Mouse (Mus musculus) brain, embryonic 14.5 days (tissue): ENCODE results near the gene Cnot4. TPM values are rescaled to one million over a fixed set of nuclear protein-coding genes. Genes with fewer than 3 reads are reported as not detected.

ENCODE experiments used
- DNase-seq: peaks from one replicate; pipeline ENCODE4 v3.0.0-alpha.2; 2011; ENCODE audit warnings: low read depth
- CTCF ChIP-seq: fragments of 200-500 bp; IDR thresholded peaks from 2 replicates; pipeline ENCODE4 v1.5.1; 2012; ENCODE audit warnings: inconsistent platforms, mild to moderate bottlenecking, moderate library complexity, borderline replicate concordance; ENCODE audit not compliant: insufficient read depth, insufficient read length; ENCODE audit errors: extremely low read depth
- POLR2A ChIP-seq: fragments of 200-500 bp; IDR thresholded peaks from 2 replicates; pipeline ENCODE4 v1.6.1; 2012; ENCODE audit warnings: mild to moderate bottlenecking, inconsistent platforms, borderline replicate concordance; ENCODE audit not compliant: poor library complexity, insufficient read depth, insufficient read length, severe bottlenecking; ENCODE audit errors: extremely low read depth
- polyA plus RNA-seq: library from polyadenylated mRNA; depleted of rRNA; stranded (reverse); fragments of >200 nt; gene quantifications from 2 replicates; pipeline ENCODE4 v1.2.3, GENCODE M21; 2012

The Cnot4 gene
- polyA plus RNA-seq, 1 experiment, result 26.3 TPM

GRCm38 (mm10) chr6:35133246-35133578 lies 312 bp downstream of the Cnot4 start:
- no peak for DNase-seq
- TF ChIP-seq CTCF, result no peak
- TF ChIP-seq POLR2A, result no peak

DNA sequence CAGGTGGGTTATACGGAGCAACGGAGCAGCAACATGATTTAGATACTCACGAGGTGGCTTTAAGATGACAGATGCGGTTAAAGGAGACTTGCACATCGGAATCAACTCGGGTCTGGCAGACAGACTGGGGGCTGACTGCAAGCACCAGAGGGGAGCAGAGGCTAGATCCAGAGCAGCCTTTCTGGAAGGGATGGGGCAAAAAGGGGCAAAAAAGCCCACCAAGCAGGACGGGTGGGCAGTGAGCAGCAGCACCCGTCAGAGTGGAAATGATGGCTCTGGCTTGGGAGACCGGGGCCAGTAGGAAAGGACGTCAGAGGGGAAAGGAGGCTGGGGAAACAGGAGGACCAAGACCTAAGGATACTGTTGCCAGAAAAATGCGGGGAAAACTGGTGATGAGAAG lies 718 bp downstream of the Cnot4 start:
- DNase-seq, result no peak
- no peak for TF ChIP-seq CTCF
- no peak for TF ChIP-seq POLR2A

DNA sequence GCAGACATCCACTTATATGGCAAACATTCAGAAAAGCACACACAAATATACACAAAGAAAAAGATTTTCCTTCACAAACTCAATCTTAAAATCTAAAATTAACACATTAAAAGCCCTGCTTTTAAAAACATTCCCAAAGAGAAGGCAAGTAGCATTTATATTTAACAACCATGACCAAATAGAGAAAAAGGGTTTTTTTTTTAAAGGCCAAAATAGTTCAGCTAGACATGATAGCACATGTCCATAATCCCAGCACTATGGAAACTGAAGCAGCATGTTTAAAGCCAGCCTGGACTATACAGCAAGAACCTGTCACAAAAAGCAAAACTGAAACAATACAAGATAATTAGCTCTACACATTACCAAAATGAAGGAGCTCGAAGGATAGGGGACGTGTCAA lies 11.0 kb downstream of the Cnot4 start:
- no peak for DNase-seq
- TF ChIP-seq POLR2A, result no peak
- no peak for TF ChIP-seq CTCF

GRCm38 (mm10) chr6:35121925-35122324 lies 11.6 kb downstream of the Cnot4 start:
- DNase-seq, result no peak
- TF ChIP-seq POLR2A (no peak), CTCF (no peak)

DNA sequence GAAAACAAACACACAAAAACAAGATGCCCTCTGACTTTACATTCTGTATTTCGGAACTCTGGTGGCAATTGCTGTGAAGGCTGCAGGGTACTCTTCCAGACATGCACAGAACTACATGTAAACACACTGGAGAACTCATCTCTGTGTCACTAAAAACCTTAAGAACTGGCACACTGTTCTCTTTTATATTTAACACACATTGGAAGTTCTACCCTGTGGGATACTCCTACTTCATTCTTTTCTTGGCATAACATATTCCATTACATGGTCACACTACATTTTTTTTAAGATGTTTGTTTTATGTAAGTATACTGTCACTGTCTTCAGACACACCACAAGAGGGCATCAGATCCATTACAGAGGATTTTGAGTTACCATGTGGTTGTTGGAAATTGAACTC lies 31.1 kb downstream of the Cnot4 start:
- DNase-seq, result no peak
- no peak for TF ChIP-seq CTCF
- no peak for TF ChIP-seq POLR2A

DNA sequence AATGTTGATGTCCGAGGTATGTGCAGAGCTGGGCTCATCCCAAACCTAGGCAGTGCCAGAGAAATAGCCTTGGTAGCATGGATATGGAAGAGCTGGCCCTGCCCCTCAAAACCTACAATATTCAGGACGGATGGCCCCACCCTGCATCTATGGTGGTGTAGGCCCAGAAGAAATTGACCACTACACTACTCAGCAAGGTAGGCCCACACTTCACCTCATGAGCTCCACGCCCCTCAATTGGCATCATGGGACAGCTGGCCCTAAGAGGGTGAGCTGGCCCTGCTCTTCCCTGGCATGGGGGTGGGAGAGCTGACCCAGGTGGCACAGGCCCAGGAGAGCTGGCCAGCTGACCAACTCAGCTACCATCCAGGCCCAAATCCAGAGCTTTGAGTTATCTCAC lies 48.6 kb downstream of the Cnot4 start:
- no peak for TF ChIP-seq CTCF
- TF ChIP-seq POLR2A, result no peak
- DNase-seq, result no peak

- TF ChIP-seq POLR2A (no peak), CTCF (no peak)
These were observed 58.4 kb downstream of the Cnot4 start for GRCm38 (mm10) chr6:35075148-35075547.

DNA sequence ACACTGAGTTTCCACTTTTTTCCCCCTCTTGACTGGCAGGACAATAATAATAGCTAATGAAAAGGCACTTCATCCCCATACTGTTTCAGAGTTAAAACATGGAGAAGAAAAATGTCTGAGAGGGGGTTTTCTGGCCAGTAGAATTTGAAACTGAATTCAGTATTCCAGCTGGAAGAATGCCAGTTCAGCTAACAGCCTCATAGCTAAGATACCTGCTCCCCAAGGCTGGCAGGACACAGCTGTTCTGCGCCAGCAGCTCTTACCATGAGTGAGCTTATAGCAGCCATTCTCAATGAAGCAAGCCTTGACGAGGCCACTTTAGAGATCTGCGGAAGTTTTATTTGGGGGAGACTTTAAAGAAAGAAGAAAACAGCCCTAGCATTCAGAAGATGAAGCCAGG lies 62.3 kb downstream of the Cnot4 start:
- TF ChIP-seq CTCF, result no peak
- TF ChIP-seq POLR2A, result no peak
- DNase-seq, result peak; percentile 44

More at GRCm38 (mm10) chr6:35075148-35075547, 58.4 kb downstream of the Cnot4 start:
- no peak for DNase-seq

GRCm38 (mm10) chr6:35062446-35062845 lies 71.1 kb downstream of the Cnot4 start:
- no peak for TF ChIP-seq CTCF
- no peak for DNase-seq

DNA sequence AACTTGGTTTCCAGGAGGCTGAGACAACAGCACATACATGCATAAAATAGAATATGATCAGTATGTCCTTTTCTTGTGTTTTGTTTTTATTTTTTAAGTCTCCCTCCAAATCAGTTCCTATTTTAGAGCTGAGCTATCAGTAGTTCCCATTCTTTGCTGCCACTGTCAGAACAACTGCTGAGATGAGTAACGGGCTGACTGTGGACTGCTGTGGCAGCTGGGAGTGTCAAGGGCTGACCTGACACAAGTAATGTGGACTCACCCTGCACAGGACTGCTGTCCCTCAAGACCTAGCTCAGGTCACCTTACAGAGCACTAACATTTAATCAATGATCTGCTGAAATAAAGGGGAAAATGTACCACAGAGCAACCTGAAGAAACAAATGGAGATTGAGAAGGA lies 90.4 kb downstream of the Cnot4 start:
- no peak for TF ChIP-seq CTCF
- TF ChIP-seq POLR2A, result no peak
- no peak for DNase-seq

- no peak for DNase-seq
- no peak for TF ChIP-seq CTCF
- no peak for TF ChIP-seq POLR2A
These were observed 100.2 kb downstream of the Cnot4 start for GRCm38 (mm10) chr6:35033341-35033740.

DNA sequence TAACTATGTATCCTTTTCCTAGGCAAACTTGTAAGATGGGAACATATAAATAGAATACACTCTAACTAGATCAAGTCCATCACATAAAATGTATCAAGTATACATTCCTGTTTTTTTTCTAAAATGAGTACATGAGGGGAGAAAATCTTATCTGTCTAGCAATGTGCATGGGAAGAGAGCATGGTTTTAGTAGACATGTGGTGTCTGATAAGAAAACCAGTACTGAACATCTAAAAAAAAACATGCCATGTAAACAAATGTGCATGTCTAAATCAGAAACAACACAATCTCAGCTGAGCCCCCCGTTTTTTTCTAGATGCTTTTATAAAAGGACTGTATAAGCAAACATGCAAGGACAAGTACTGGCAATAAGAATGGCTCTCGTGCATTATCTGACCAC lies 100.8 kb downstream of the Cnot4 start:
- TF ChIP-seq POLR2A (no peak), CTCF (no peak)
- DNase-seq, result no peak

DNA sequence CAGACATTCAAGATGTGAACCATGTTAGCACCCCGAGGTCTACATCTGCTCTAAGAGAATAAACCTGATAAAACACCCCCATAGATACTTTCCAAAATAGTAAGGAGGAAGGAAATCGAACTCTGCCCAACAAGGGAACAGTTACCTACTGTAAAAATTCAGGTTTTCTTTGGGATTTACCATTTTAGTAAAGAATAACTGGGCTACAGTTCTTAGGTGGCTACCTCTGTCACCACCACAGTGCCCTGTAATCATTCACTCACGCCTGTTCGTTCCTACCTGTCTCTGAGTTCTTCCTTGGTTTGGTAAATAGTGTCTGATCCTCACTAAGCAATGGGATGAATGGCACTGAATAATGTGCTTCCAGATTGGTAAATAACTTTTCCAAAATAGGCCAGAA lies 102.7 kb downstream of the Cnot4 start:
- no peak for TF ChIP-seq CTCF
- TF ChIP-seq POLR2A, result no peak
- no peak for DNase-seq

DNA sequence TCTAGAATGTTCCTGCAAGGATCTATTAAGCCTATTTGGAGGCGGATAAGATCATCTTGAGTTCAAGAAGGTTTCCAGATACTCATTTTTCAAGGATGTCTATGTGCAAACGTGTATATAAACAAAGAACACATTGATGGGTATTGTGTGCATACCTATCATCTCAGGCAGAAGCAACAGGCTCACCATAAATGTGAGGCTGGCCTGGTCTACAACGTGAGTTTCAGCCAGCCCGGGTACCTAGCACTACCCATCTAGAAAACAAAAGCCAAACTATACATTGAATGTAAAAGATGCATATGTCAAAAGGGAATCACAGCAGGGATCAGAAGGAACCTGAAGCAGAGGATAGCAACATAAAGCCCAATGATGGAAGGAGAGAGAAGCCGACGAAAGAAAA lies 103.3 kb downstream of the Cnot4 start:
- TF ChIP-seq CTCF (no peak), POLR2A (no peak)

DNA sequence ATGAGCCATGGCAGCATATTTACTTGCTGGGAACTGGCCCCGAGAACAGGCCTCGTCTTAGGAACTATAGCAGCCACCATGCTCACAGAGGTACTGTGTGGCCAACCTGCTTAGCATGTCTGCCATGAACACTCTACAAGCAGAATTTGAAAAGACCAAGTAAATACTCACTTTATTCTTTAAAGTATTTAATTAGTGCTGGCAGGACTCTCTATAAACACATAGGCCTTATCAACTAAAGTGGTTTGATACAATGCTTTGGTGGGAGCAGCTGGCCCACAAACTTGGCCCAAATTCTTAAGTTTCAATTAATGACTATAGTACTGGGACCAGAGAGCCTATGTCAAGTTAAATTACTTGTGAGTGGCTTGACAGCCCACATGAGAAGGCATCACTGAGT lies 105.5 kb downstream of the Cnot4 start:
- TF ChIP-seq POLR2A (no peak), CTCF (no peak)
- peak; percentile 68 for DNase-seq

More for the DNA sequence above, 103.3 kb downstream of the Cnot4 start:
- no peak for DNase-seq
